Mouse (Mus musculus) left cerebral cortex, postnatal 14 days (tissue): ENCODE data around the gene Rgp1. TPM values are rescaled to one million over a fixed set of nuclear protein-coding genes. Genes with fewer than 3 reads are reported as not detected.
"Not testable (repeated sequence)": the region's sequence is repeated elsewhere in the genome, so short reads cannot be mapped to it uniquely, and the experiment has no call there.

Source experiments
- DNase-seq, 2 experiments: peaks; one replicate each; pipeline ENCODE4 v3.0.0; 2021 to 2022; ENCODE audit warnings: low spot score in 2 of 2, mixed read lengths in 1 of 2
- intact Hi-C: fragments of 180-260 bp; cut with DNase I; formaldehyde crosslinking; loops from one replicate; pipeline ENCODE4 v1.15.1; 2025
- long read RNA-seq, 2 experiments: library from polyadenylated mRNA; stranded (forward); transcript quantifications; one replicate each; pipeline ENCODE4 v2.0.0; 2021
- total RNA-seq, 2 experiments: library from RNA; stranded (reverse); gene quantifications; 2 replicates each; pipeline ENCODE4 v1.2.3; 2021

Gene Rgp1
- 10 to 100 TPM; 47.7 to 56.3 TPM for total RNA-seq
- long read RNA-seq, experiment 1, partial matches to known transcripts: 0 of 1 reads
- long read RNA-seq, experiment 1, other reads (novel, unspliced or antisense): 1 of 1 reads
- long read RNA-seq, experiment 2, partial matches to known transcripts: 1 of 4 reads
- long read RNA-seq, experiment 2, other reads (novel, unspliced or antisense): 3 of 4 reads

GRCm38 (mm10) chr4:43578376-43579204 is at the start of gene Rgp1, which contains the start of gene Gba2:
Rgp1 (plus strand) TSS chr4:43578715.
Gba2 (minus strand) TSS chr4:43578873.
- DNase-seq: peak; percentile 60 to 83
- intact Hi-C loops: no loop called here

GRCm38 (mm10) chr4:43530081-43530501 is 48.4 kb upstream of the Rgp1 start:
- intact Hi-C loops: no loop called here
- DNase-seq: peak in 1 of 2 experiments; percentile 22

- intact Hi-C loops: no loop called here
- DNase-seq: peak; percentile 84 to 88
Observed at GRCm38 (mm10) chr4:43530581-43530980, 47.9 kb upstream of the Rgp1 start.

- DNase-seq: no peak
- intact Hi-C loops: no loop called here
Observed at GRCm38 (mm10) chr4:43533270-43533669, 45.2 kb upstream of the Rgp1 start.

- DNase-seq: no peak
Observed at GRCm38 (mm10) chr4:43535628-43536027, 42.9 kb upstream of the Rgp1 start.

GRCm38 (mm10) chr4:43536031-43536430 is 42.5 kb upstream of the Rgp1 start:
- intact Hi-C loops: no loop called here
- no peak for DNase-seq

More at GRCm38 (mm10) chr4:43535628-43536027, 42.9 kb upstream of the Rgp1 start:
- intact Hi-C loops: no loop called here

- DNase-seq: no peak
- intact Hi-C loops: no loop called here
Observed at GRCm38 (mm10) chr4:43542044-43542443, 36.5 kb upstream of the Rgp1 start.

- no peak for DNase-seq
- intact Hi-C loops: no loop called here
Observed at GRCm38 (mm10) chr4:43546375-43547047, 32.0 kb upstream of the Rgp1 start.

- DNase-seq: no peak
- intact Hi-C loops: no loop called here
Observed at GRCm38 (mm10) chr4:43547160-43547559, 31.4 kb upstream of the Rgp1 start.

- intact Hi-C loops: no loop called here
- no peak for DNase-seq
Observed at GRCm38 (mm10) chr4:43549055-43549454, 29.5 kb upstream of the Rgp1 start.

- intact Hi-C loops, DNase-seq: not testable (repeated sequence)
Observed at GRCm38 (mm10) chr4:43551854-43552253, 26.7 kb upstream of the Rgp1 start.

- peak; percentile 45 to 53 for DNase-seq
- intact Hi-C loops: no loop called here
Observed at GRCm38 (mm10) chr4:43552437-43552836, 26.1 kb upstream of the Rgp1 start.

GRCm38 (mm10) chr4:43553891-43554290 is 24.6 kb upstream of the Rgp1 start:
- intact Hi-C loops: no loop called here
- DNase-seq: no peak

- no peak for DNase-seq
- intact Hi-C loops: no loop called here
Observed at GRCm38 (mm10) chr4:43555926-43556325, 22.6 kb upstream of the Rgp1 start.

- intact Hi-C loops: no loop called here
- no peak for DNase-seq
Observed at GRCm38 (mm10) chr4:43558028-43558630, 20.4 kb upstream of the Rgp1 start.

- peak in 1 of 2 experiments; percentile 38 for DNase-seq
- intact Hi-C loops: no loop called here
Observed at GRCm38 (mm10) chr4:43558631-43559356, 19.7 kb upstream of the Rgp1 start.

GRCm38 (mm10) chr4:43559519-43560242 is 18.8 kb upstream of the Rgp1 start:
- no peak for DNase-seq
- intact Hi-C loops: loop anchor here (5.0 kb wide), 2 partner anchors 62 to 117 kb away; partner anchors contain the start of genes Arhgef39 and Tesk1

- intact Hi-C loops: loop anchor here (5.0 kb wide), 2 partner anchors 63 to 118 kb away; partner anchors contain the start of genes Arhgef39 and Tesk1
- peak; percentile 40 to 57 for DNase-seq
Observed at GRCm38 (mm10) chr4:43560243-43560611, 18.3 kb upstream of the Rgp1 start.
